Mouse (Mus musculus): Measurements from ENCODE around the gene Kcna3.

Gene Kcna3

GRCm38 (mm10) chr3:107035521-107036457, at the start of gene Kcna3:
TSS of gene Kcna3 (plus strand) at chr3:107036169.
- peak; percentile 92 for DNase-seq

- DNase-seq, result no peak
Observed at GRCm38 (mm10) chr3:106991334-106991733, 44.6 kb upstream of the Kcna3 start.

DNA sequence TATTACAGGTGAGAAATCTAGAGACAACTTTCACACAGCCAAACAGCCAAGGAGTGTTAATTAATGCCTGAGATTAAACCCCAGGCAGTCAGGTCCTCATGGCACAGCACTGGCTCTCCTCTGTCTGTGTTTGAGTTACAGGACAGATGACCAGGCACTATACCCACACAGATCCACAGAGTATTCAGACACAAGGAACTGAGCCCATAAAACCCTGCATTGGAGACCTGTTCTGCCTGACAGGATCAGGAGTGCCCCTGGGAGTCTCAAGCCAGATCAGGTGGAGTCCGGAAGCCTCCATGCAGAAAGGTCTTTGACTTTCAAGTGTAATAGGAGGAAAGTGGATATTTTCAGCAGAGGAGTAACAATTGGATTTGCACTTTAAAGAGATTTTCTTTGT, 40.6 kb upstream of the Kcna3 start:
- no peak for DNase-seq

- DNase-seq, result peak; percentile 60
Observed at GRCm38 (mm10) chr3:106996186-106996585, 39.8 kb upstream of the Kcna3 start.

DNA sequence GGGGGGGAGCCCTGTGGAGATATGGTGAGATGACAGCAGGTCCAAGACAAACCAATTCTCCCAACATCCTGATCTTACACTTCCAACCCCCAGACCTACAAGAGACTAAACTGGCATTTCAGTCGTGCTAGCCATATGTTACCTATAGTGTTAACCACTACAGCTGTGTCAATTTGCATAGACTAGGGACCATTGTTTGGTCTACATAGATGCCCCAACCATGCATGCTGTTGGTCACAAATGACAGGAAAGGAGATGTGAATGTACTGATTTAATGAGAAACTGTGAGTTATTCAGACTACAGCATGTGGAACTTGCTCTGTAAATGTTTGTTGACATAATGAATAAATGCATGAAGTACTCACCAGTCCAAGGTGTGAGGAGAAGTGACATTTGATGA, 37.6 kb upstream of the Kcna3 start:
- no peak for DNase-seq

- DNase-seq, result no peak
Observed at GRCm38 (mm10) chr3:107000165-107000564, 35.8 kb upstream of the Kcna3 start.

DNA sequence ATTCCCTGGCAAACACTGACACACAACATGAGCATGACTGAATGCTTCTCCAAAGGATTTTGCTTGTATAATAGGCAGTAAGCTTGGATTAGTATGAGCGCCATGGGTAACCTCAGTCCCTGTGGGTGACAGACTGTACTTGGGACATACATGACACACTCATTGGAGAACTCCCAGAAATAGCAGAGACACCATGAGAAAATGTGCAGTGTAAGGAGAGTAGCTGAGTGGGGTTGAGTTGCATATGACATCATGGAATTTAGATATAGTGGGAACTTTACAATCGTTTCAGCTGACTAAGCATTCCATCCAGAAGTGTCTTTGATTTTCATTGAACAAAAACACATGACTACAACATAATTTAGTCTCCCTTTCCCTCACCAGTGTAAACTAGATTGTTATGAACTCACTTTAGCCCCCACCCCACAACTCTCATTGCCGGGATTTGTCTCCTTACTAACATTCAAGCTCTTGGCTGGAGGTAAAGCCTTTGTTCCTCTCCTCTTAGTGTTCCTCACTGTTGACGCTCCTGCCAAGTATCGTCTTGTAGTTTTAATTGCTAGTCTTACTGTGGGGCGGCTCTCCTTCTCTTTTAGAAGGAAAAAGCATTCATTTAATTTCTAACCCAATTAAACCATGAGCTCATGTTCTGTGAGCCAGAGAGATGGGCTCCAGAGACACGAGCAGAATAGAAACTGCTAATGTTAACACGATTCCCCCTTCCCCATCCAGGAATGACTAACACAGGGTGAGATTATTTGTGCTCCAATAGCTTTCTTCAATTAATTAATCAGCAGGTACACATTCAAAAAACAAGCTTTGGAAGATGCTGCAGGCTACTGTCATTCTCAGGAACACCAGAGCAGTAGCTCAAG, 33.5 kb upstream of the Kcna3 start:
- no peak for DNase-seq

DNA sequence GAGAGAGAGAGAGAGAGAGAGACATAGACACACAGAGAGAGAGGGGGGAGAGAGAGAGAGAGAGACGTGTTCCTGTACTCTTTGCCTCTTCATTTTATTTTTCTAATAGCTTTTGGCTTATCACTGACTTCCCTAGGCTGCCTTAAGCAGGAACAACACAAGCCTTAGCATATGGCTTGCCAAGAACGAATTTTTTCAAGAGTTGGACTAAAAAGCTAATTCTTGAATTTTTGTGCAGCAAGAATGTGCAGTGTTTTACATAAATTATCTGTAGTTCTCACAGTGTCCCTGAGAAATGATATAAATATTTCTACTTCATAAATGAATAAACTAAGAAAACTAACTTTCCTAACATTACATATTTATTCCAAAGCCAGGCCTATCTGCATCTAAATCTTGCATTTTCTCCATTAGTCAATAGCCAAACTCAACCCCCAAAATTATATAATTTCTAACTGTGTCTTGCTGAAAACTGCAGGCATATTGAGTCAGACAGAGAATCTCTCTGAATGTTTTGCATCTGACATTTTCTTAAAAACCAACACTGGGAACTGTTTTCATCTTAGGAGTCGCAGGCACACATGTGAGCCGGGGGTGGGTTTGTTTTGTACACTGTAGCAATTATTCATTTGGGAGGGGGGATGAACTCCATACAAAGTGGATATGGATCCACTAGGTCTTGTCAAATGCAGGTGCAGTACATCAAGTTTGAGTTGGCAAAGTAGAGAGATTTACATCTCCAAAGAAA, 26.5 kb upstream of the Kcna3 start:
- no peak for DNase-seq

- no peak for DNase-seq
Observed at GRCm38 (mm10) chr3:107018286-107018685, 17.7 kb upstream of the Kcna3 start.

- no peak for DNase-seq
Observed at GRCm38 (mm10) chr3:107031547-107031946, 4.4 kb upstream of the Kcna3 start.

GRCm38 (mm10) chr3:107034776-107035175, 1.2 kb upstream of the Kcna3 start:
- no peak for DNase-seq

GRCm38 (mm10) chr3:107036458-107037039, 580 bp downstream of the Kcna3 start:
- DNase-seq, result no peak

- DNase-seq, result peak; percentile 19
Observed at GRCm38 (mm10) chr3:107037105-107037504, 1.1 kb downstream of the Kcna3 start.

DNA sequence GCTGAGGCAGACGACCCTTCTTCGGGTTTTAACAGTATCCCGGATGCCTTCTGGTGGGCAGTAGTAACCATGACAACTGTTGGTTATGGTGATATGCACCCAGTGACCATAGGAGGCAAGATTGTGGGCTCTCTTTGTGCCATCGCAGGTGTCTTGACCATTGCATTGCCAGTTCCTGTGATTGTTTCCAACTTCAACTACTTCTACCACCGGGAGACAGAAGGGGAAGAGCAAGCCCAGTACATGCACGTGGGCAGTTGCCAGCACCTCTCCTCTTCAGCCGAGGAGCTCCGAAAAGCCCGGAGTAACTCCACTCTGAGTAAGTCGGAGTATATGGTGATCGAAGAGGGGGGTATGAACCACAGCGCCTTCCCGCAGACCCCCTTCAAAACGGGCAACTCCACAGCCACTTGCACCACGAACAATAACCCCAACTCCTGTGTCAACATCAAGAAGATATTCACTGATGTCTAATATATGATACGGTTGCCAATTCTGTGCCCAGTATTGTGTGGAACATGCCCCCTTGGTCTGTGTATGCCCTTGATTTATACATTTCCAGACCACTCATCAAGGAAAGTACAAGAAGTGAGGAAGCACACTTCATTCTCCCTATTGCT, 1.7 kb downstream of the Kcna3 start:
- DNase-seq, result no peak

DNA sequence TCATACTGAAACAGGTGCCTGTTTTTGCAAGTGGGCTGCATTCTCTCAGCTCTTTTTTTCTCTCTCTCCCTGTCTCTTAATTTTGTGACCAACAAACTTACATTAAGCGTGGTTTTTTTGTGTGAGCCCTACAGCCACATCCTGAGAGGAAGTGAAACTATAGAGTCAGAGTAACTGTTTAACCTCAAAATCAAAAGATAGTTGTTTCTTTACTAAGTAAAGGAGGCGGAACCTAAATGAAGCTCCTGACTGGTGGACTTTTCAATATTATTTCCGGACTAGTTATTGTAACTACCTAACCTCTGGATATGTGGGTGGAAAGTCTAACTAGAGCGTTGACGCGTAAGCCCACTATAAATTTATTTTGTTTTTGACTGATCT, 2.2 kb downstream of the Kcna3 start:
- no peak for DNase-seq

GRCm38 (mm10) chr3:107038661-107039223, 2.8 kb downstream of the Kcna3 start:
- peak; percentile 69 for DNase-seq

DNA sequence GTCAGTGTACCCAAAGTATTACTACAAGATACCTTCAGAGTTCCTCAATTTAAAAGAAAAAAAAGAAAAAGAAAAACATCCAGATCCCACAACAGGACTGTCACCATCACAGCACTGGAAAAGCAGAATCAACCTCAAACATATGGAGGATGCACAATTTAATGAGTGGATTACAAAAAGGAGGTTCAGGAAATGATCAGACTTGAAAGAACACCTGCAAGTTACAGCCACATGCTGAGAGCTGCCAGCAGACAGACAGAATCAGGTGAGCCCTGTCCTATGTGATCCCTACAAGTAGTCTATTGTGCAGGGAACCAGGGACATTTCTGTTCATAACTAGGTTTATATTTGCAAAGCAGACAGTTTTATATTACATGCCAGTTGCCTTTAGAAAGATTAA, 3.3 kb downstream of the Kcna3 start:
- no peak for DNase-seq

DNA sequence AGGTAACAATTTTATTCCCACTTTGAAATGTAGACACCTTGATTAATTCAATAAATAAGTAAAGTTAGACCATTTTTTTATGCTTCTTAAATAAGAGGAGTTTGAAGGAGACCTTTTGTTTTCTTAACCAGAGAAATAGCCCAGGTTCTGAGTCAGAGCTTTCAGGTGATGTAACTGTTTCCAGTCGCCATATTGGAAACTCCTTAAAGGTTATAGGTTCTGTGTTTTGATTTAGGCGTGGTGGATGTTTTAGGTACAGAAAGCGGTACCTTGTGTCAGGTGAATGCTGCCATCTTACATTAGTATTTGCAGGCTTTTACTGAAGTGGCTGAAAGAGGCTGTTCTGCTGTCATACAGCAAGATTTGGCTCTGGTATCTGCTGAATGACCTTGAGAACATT, 4.4 kb downstream of the Kcna3 start:
- no peak for DNase-seq

- no peak for DNase-seq
Observed at GRCm38 (mm10) chr3:107041718-107042117, 5.7 kb downstream of the Kcna3 start.

GRCm38 (mm10) chr3:107061468-107061867, 25.5 kb downstream of the Kcna3 start:
- DNase-seq, result no peak

GRCm38 (mm10) chr3:107062771-107063170, 26.8 kb downstream of the Kcna3 start:
- DNase-seq, result no peak

All from retina, postnatal 1 day (tissue).